In genomic region chr4:132946047-132947001, GRCm38 (mm10) we compare ENCODE assay signal across 8 mouse cellular contexts. TPM values are rescaled to one million over a fixed set of nuclear protein-coding genes. Genes with fewer than 3 reads are reported as not detected.
DNase-seq lines count a peak whose midpoint lies in the region; ATAC-seq and TF ChIP-seq lines count a peak whose summit lies in the region.

No protein-coding gene starts in this region.

- no peaks in the 10 kb centered on the region for H3K79me2 ChIP-seq in macrophage (ENCODE audit: inconsistent target)

- no peak for DNase-seq in ES-E14 (ENCODE audit: low read depth, low spot score)
- peak; percentile 79 for DNase-seq in brain, embryonic 14.5 days (ENCODE audit: low read depth)
- DNase-seq in layer of hippocampus, postnatal 25 days (ENCODE audit: extremely low spot score in 1 of 2, low spot score in 1 of 2): peak; percentile 35 to 43
- DNase-seq in spleen, adult 12 weeks (ENCODE audit: low spot score): peak; percentile 40

- no peak for TF ChIP-seq CTCF in brain, embryonic 14.5 days (IDR thresholded peaks at IDR 0.05; ENCODE audit: borderline replicate concordance, extremely low read depth, insufficient read depth, insufficient read length)

- H3K9me3 ChIP-seq in ES-E14 (ENCODE audit: control insufficient read depth, insufficient read depth, low read depth, low read length): no peaks in the 10 kb centered on the region
- H3K9me3 ChIP-seq in forebrain, embryonic 13.5 days (replicated peaks): no peaks in the 10 kb centered on the region

- H3K4me3 ChIP-seq in ES-E14 (ENCODE audit: insufficient read depth in 1 of 2, low read depth in 1 of 2, low read length in 2 of 2, poor library complexity in 1 of 2, severe bottlenecking in 1 of 2) (peak overlapping the region; percentile 1 to 10; a peak in 3 of 4 replicates), macrophage (ENCODE audit: inconsistent target) (no peak overlapping the region)
- peak overlapping the region; percentile 20; the same call in 1 of the 2 replicates for H3K4me3 ChIP-seq in forebrain, embryonic 13.5 days

- peak overlapping the region; percentile 19; the same call in 1 of the 2 replicates for H3K9ac ChIP-seq in ES-E14 (ENCODE audit: insufficient read depth, low read depth, low read length, poor library complexity, severe bottlenecking)
- H3K9ac ChIP-seq in forebrain, embryonic 13.5 days: peak overlapping the region; percentile 43

- H3K4me2 ChIP-seq in forebrain, embryonic 13.5 days: peak overlapping the region; percentile 51

- WGBS in forebrain, embryonic 13.5 days: 21% methylated on average over 27 of the region's 27 CpGs
- 43% methylated on average over 26 of the region's 27 CpGs for WGBS in macrophage (ENCODE audit: missing documents)

- peak overlapping the region; percentile 11; the same call in 1 of the 2 replicates for H3K27ac ChIP-seq in ES-E14 (ENCODE audit: insufficient read depth, low read depth, low read length, poor library complexity, severe bottlenecking)
- peak overlapping the region; percentile 66 for H3K27ac ChIP-seq in forebrain, embryonic 13.5 days
- H3K27ac ChIP-seq in macrophage: peak overlapping the region; percentile 73

- ATAC-seq in forebrain, embryonic 13.5 days: peak; percentile 65
- ATAC-seq in hematopoietic stem cell, adult 5-6 weeks (replicated peaks in 1 of 2; ENCODE audit: insufficient read depth in 1 of 2, low FRiP score in 2 of 2, low TSS enrichment in 1 of 2, low read depth in 1 of 2, poor library complexity in 2 of 2, severe bottlenecking in 2 of 2): peak; percentile 38 to 54; a peak in 3 of 4 replicates
- no peak for ATAC-seq in megakaryocyte-erythroid progenitor cell, adult 5-6 weeks (replicated peaks; ENCODE audit: low FRiP score, low TSS enrichment, poor library complexity, severe bottlenecking)

- peaks cover 14% of the 10 kb centered on the region for H3K27me3 ChIP-seq in forebrain, embryonic 13.5 days

- no peaks in the 10 kb centered on the region for H3K36me3 ChIP-seq in ES-E14 (ENCODE audit: control insufficient read depth, insufficient read depth, low read length, poor library complexity, severe bottlenecking)
- no peaks in the 10 kb centered on the region for H3K36me3 ChIP-seq in forebrain, embryonic 13.5 days (ENCODE audit: poor library complexity, severe bottlenecking)
- H3K36me3 ChIP-seq in macrophage (ENCODE audit: inconsistent target): no peaks in the 10 kb centered on the region

- H3K4me1 ChIP-seq in ES-E14 (ENCODE audit: control insufficient read depth in 2 of 2, insufficient read depth in 2 of 2, low read length in 2 of 2, poor library complexity in 1 of 2): peaks cover 15 to 16% of the 10 kb centered on the region in 2 experiments; a peak in 3 of 4 replicates
- H3K4me1 ChIP-seq in forebrain, embryonic 13.5 days: peaks cover 16% of the 10 kb centered on the region

- in situ Hi-C loops in ES-E14 (cut with MboI; ENCODE audit: low sequenced_read_pairs in 2 of 2, unreplicated experiment in 2 of 2): loop anchor here in 1 of 2 experiments (5.0 kb wide), 1 partner anchor 46 kb away; no protein-coding TSS in a partner anchor

- no peak for TF ChIP-seq POLR2A in brain, embryonic 14.5 days (IDR thresholded peaks at IDR 0.05; ENCODE audit: borderline replicate concordance, extremely low read depth, insufficient read depth, insufficient read length, poor library complexity, severe bottlenecking)

TF ChIP-seq in ES-E14, 5 proteins besides CTCF, POLR2A, EP300 and RAD21:
- TF ChIP-seq MAFK (IDR thresholded peaks at IDR 0.05; ENCODE audit: insufficient read depth, low read depth, low read length): no peak
- TF ChIP-seq ZC3H11A (IDR thresholded peaks at IDR 0.05; ENCODE audit: borderline replicate concordance, low read depth, low read length): no peak
- no peak for TF ChIP-seq HCFC1 (IDR thresholded peaks at IDR 0.05; ENCODE audit: borderline replicate concordance, insufficient read depth, low read length)
- no peak for TF ChIP-seq ZNF384 (IDR thresholded peaks at IDR 0.05; ENCODE audit: low read depth, low read length)
- no peak for TF ChIP-seq CHD2 (IDR thresholded peaks at IDR 0.05; ENCODE audit: low read depth, low read length)

RNA-seq across cellular contexts. Expression of gene Fam76a, which starts 24.0 kb away (rescaled TPM):
- total RNA-seq in ES-E14 (2012; rRNA removed): 12.5 and 14.9 TPM in 2 replicates
- 19.8 and 20.3 TPM in 2 replicates for polyA plus RNA-seq in brain, embryonic 14.5 days (2012; rRNA removed)
- 35.2 and 43.5 TPM in 2 replicates for polyA plus RNA-seq in forebrain, embryonic 13.5 days (2015; fragmentation: Nextera tagmentation; extraction: Ambion mirVana)
- total RNA-seq in hematopoietic stem cell, adult 5-6 weeks (2017): 24.4 and 25.1 TPM in 2 replicates
- total RNA-seq in layer of hippocampus, postnatal 25 days (2021): 10 to 100 TPM; 40.1 to 50.5 TPM
- total RNA-seq in macrophage (2018; cell fraction: chromatin; rRNA removed): 10 to 100 TPM; 11.8 to 30.4 (median 22.7) TPM
- total RNA-seq in macrophage (2018; cell fraction: cytosol; rRNA removed): 10 to 100 TPM; 32.4 to 54.6 (median 38.8) TPM
- total RNA-seq in macrophage (2018; cell fraction: nucleus; rRNA removed): 10 to 100 TPM; 19.3 to 44.5 (median 33.7) TPM
- 29.8 to 49.7 TPM (median 31.3 TPM) in 3 replicates for polyA plus RNA-seq in macrophage (2018)
- total RNA-seq in megakaryocyte-erythroid progenitor cell, adult 5-6 weeks (2014; fragmentation: Nextera tagmentation): 20.0 and 23.9 TPM in 2 replicates
- total RNA-seq in megakaryocyte-erythroid progenitor cell, adult 5-6 weeks (2017): 23.2 and 26.7 TPM in 2 replicates

RNA-seq across cellular contexts. Expression of gene Fgr, which starts 27.6 kb away (rescaled TPM):
- total RNA-seq in ES-E14 (2012; rRNA removed): 1.3 and 1.8 TPM in 2 replicates
- 0.09 and 0.15 TPM in 2 replicates for polyA plus RNA-seq in brain, embryonic 14.5 days (2012; rRNA removed)
- not detected in 2 replicates for polyA plus RNA-seq in forebrain, embryonic 13.5 days (2015; fragmentation: Nextera tagmentation; extraction: Ambion mirVana)
- 5.2 and 8.8 TPM in 2 replicates for total RNA-seq in hematopoietic stem cell, adult 5-6 weeks (2017)
- under 1 TPM; 0.07 to 0.14 TPM for total RNA-seq in layer of hippocampus, postnatal 25 days (2021)
- 1 to 10 TPM in 13 of 26 experiments, under 1 TPM in 13; 0.33 to 4.1 (median 1.1) TPM for total RNA-seq in macrophage (2018; cell fraction: chromatin; rRNA removed)
- 1 to 10 TPM in 20 of 26 experiments, under 1 TPM in 6; 0.75 to 2.5 (median 1.3) TPM for total RNA-seq in macrophage (2018; cell fraction: cytosol; rRNA removed)
- 1 to 10 TPM in 24 of 26 experiments, under 1 TPM in 2; 0.96 to 7.2 (median 2.8) TPM for total RNA-seq in macrophage (2018; cell fraction: nucleus; rRNA removed)
- 0.91 to 1.8 TPM (median 1.2 TPM) in 3 replicates for polyA plus RNA-seq in macrophage (2018)
- 2.8 TPM in 1 of 2 replicates, not detected in the other for total RNA-seq in megakaryocyte-erythroid progenitor cell, adult 5-6 weeks (2014; fragmentation: Nextera tagmentation)
- total RNA-seq in megakaryocyte-erythroid progenitor cell, adult 5-6 weeks (2017): 0.30 and 0.33 TPM in 2 replicates

Comparison
In these comparisons a context has a peak if more than half of its experiments do, and no peak if none do; other contexts are left out.
1. H3K27ac ChIP-seq: peak in every context shown above with its lines; median percentile 73 in macrophage; 66 in forebrain, embryonic 13.5 days; 11 in ES-E14.